Mouse (Mus musculus): ENCODE data around the gene 1600014C23Rik.

GRCm38 (mm10) chr17:45752678-45753077, 19.0 kb upstream of the 1600014C23Rik start:
- TF ChIP-seq POLR2A (IDR thresholded peaks at IDR 0.05; ENCODE audit: low read depth, low read length) (no peak), CTCF (IDR thresholded peaks at IDR 0.05; ENCODE audit: borderline replicate concordance, insufficient read depth, low read length) (no peak)

Data from embryonic fibroblast, embryonic 13.5 days (primary cell).